Mouse (Mus musculus): ENCODE results near the gene Dctpp1.

The Dctpp1 gene

DNA sequence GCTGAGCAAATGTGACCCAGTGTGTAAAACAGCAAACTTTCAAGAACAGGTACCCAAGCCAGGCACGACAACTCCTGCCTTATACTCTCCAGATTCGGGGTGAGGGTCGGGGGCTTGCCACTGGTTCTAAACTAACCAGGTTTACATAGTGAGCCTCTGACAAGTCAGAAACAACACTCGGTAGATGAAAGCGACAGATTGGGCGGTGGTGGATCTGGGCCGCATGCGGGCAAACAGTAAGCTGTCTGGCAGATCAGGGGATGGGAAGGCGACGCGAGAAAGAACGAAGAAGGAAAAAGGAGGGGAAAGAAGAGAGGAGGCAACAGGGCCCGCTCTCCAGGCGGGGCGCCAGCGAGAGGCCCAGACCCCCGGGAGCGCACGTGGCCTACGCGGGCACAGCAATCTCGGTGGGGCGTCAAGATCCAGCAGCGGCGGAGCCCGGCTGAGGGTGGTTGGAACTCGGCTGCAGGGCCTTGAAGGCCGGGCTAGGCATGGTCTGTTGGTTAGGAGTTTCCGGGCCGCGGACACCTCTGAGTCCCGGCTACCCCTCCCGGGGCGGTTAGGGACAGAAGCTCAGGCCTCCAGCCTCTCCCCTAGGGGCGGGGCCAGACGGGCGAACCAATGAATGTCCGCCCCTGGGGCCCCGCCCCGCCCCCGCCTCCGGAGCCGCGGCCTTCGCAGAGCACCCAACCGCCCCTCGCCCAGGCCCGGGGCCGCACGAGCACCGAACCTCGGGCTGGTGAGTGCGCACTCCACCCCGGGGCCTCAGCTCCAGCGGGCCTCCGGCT lies 16.4 kb downstream of the Dctpp1 start, which contains the start of gene Zfp771:
Gene Zfp771, plus strand, starts transcription at position 405 of the 788 bp plus-strand sequence.
- Histone ChIP-seq H3K4me3 (replicated peaks; ENCODE audit: low read length) (peak within 1 kb of the TSS; percentile 89), H3K36me3 (ENCODE audit: insufficient read depth, low read length) (peaks cover 40% of the 10 kb centered on the region), H3K27me3 (ENCODE audit: insufficient read depth, low read length) (no peaks in the 10 kb centered on the region), H3K4me1 (replicated peaks; ENCODE audit: low read depth, low read length) (peaks cover 17% of the 10 kb centered on the region), H3K9me3 (ENCODE audit: low read length) (peaks cover 38% of the 10 kb centered on the region)
- no peak for TF ChIP-seq CTCF (conservative IDR thresholded peaks at IDR 0.05; ENCODE audit: low read length)
- TF ChIP-seq NANOG (IDR thresholded peaks at IDR 0.05; ENCODE audit: borderline replicate concordance, low read length): no peak
- TF ChIP-seq POU5F1 (IDR thresholded peaks at IDR 0.05; ENCODE audit: borderline replicate concordance, low read length): no peak

DNA sequence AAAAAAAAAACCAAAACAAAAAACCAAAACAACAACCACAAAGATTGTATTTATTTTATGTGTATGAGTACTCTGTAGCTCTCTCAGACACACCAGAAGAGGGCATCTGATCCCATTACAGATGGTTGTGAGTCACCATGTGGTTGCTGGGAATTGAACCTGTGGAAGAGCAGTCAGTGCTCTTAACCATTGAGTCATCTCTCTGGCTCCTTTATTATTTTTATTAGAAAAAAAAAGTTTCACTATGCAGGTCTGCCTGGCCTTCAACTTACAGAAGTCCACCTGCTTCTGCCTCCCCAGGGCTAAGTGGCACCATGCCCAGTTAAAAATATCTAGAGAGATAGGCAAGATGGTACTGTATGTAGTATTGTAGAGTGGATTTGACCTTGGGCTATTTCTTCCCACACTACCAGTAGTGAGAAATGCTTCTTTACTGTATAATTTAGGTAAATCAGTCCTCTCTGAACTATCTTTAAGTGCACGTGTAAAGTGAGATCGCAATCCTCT lies 17.1 kb downstream of the Dctpp1 start:
- peaks cover 41% of the 10 kb centered on the region for H3K36me3 ChIP-seq (ENCODE audit: insufficient read depth, low read length)
- H3K27me3 ChIP-seq (ENCODE audit: insufficient read depth, low read length): no peaks in the 10 kb centered on the region
- peaks cover 17% of the 10 kb centered on the region for H3K4me1 ChIP-seq (replicated peaks; ENCODE audit: low read depth, low read length)
- peaks cover 44% of the 10 kb centered on the region for H3K9me3 ChIP-seq (ENCODE audit: low read length)
- TF ChIP-seq POU5F1 (IDR thresholded peaks at IDR 0.05; ENCODE audit: borderline replicate concordance, low read length): no peak
- TF ChIP-seq NANOG (IDR thresholded peaks at IDR 0.05; ENCODE audit: borderline replicate concordance, low read length): no peak
- TF ChIP-seq CTCF (conservative IDR thresholded peaks at IDR 0.05; ENCODE audit: low read length): no peak
- peak overlapping the region; percentile 89 for H3K4me3 ChIP-seq (replicated peaks; ENCODE audit: low read length)

DNA sequence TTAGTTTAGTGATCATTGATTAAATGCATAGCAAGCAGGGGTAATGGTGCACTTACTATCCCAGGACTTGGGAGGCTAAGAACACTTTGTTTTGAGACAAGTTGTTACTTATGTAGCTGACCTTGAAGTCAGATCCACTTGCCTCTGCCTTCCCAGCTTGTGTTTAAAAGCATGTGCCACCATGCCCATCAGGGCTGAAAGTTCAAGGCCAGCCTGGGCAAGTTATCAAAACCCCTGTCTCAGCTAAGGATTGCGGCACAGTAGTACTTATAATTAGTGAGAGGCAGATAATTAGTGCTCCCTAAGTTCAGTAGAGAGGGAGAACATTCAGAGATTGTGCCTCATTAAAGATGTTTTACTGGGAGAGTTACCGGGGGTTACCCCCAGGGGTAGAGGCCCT lies 25.7 kb downstream of the Dctpp1 start:
- TF ChIP-seq NANOG (IDR thresholded peaks at IDR 0.05; ENCODE audit: borderline replicate concordance, low read length) (no peak), POU5F1 (IDR thresholded peaks at IDR 0.05; ENCODE audit: borderline replicate concordance, low read length) (no peak), CTCF (conservative IDR thresholded peaks at IDR 0.05; ENCODE audit: low read length) (no peak)
- Histone ChIP-seq H3K27me3 (ENCODE audit: insufficient read depth, low read length) (no peaks in the 10 kb centered on the region), H3K36me3 (ENCODE audit: insufficient read depth, low read length) (peaks cover 71% of the 10 kb centered on the region), H3K9me3 (ENCODE audit: low read length) (peaks cover 61% of the 10 kb centered on the region), H3K4me1 (replicated peaks; ENCODE audit: low read depth, low read length) (peaks cover 45% of the 10 kb centered on the region), H3K4me3 (replicated peaks; ENCODE audit: low read length) (peak overlapping the region; percentile 95)

DNA sequence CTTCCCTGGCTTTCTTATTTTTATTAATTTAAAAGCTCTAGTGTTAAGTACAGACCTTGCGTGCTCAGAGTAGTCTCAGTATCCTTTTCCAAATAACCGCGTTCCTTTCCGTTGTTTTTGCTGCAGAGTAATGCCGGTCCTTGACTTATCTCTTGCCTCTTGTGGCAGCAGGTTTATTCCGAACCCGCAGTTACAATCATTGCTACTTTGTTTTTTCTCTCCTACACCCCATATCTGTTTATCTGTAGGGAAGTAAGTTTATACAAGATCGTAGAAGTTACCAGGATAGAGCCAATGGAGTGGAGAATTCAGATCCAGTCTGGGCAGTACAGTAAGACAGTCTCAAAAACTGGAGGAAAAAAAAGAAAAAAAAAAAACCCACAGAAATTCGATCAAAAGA lies 26.7 kb downstream of the Dctpp1 start:
- Histone ChIP-seq H3K4me1 (replicated peaks; ENCODE audit: low read depth, low read length) (peaks cover 55% of the 10 kb centered on the region), H3K27me3 (ENCODE audit: insufficient read depth, low read length) (no peaks in the 10 kb centered on the region), H3K36me3 (ENCODE audit: insufficient read depth, low read length) (peaks cover 74% of the 10 kb centered on the region), H3K9me3 (ENCODE audit: low read length) (peaks cover 51% of the 10 kb centered on the region), H3K4me3 (replicated peaks; ENCODE audit: low read length) (peak overlapping the region; percentile 95)
- TF ChIP-seq POU5F1 (IDR thresholded peaks at IDR 0.05; ENCODE audit: borderline replicate concordance, low read length): no peak
- no peak for TF ChIP-seq NANOG (IDR thresholded peaks at IDR 0.05; ENCODE audit: borderline replicate concordance, low read length)
- no peak for TF ChIP-seq CTCF (conservative IDR thresholded peaks at IDR 0.05; ENCODE audit: low read length)

DNA sequence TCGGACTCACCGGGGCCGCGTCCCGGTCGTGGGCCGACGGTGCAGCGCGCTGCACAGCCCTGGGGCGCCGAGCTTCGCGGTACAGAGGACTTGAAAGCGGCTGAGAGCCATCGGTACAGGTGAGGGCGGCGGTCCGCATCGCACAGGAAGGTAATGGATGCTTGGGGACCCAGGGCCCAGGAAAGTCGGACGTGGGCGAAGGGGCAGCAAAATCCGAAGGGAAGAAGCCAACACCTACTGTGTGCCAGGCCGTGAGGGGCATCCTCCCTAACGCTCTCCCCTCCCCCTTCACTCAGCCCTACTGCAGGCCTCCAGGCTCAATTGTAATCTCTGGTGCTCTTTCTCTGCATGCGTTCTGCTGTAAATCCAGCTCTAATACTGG lies 27.1 kb downstream of the Dctpp1 start:
- TF ChIP-seq CTCF (conservative IDR thresholded peaks at IDR 0.05; ENCODE audit: low read length) (no peak), POU5F1 (IDR thresholded peaks at IDR 0.05; ENCODE audit: borderline replicate concordance, low read length) (no peak), NANOG (IDR thresholded peaks at IDR 0.05; ENCODE audit: borderline replicate concordance, low read length) (no peak)
- Histone ChIP-seq H3K9me3 (ENCODE audit: low read length) (peaks cover 46% of the 10 kb centered on the region), H3K27me3 (ENCODE audit: insufficient read depth, low read length) (no peaks in the 10 kb centered on the region)

DNA sequence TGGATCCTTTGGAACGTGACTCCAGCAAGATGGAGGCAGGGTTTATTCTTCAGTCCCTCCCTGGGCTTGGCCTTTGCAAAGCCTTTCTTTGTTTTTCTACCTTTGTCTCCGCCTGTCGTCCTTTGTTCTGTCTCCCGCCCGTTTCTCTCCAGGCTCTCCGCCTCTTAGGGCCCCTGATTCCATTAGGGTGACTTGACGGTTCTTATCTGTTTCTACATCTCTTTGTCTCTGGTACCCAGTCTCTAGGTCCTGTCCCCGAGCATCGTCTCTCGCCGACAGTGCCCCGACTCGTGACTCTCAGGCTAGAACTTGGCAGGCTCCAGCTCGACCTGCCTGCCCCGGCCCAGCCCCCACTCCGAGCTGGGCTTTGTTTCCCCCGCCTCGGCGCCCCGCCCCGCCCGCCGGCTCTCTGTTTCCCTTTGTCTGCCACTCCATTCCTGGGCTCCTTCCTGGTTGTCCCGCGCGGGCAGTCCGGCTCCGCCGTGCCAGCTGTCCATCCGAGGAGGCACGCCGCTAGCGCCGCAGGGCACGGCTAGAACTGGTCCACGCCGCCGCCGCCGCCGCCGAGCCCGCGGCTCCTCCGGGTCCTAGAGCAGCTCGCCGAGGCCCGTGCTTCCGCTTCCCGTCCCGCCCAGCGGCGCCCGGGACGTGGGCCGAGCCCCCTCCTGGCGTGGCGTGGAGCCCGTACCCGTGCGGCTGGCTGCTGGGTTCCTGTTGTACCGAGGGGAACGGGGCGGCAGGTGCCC lies 27.7 kb downstream of the Dctpp1 start, which contains the start of the genes Zfp553 and Sept1:
Gene Zfp553, plus strand, starts transcription at position 440 of the 746 bp plus-strand sequence.
Gene Sept1, minus strand, starts transcription at position 509 of the 746 bp plus-strand sequence.
- H3K27me3 ChIP-seq (ENCODE audit: insufficient read depth, low read length): no peaks in the 10 kb centered on the region
- no peak for TF ChIP-seq POU5F1 (IDR thresholded peaks at IDR 0.05; ENCODE audit: borderline replicate concordance, low read length)
- TF ChIP-seq NANOG (IDR thresholded peaks at IDR 0.05; ENCODE audit: borderline replicate concordance, low read length): no peak
- no peak for TF ChIP-seq CTCF (conservative IDR thresholded peaks at IDR 0.05; ENCODE audit: low read length)
- H3K4me1 ChIP-seq (replicated peaks; ENCODE audit: low read depth, low read length): peaks cover 65% of the 10 kb centered on the region
- peaks cover 41% of the 10 kb centered on the region for H3K9me3 ChIP-seq (ENCODE audit: low read length)
- peaks cover 64% of the 10 kb centered on the region for H3K36me3 ChIP-seq (ENCODE audit: insufficient read depth, low read length)
- peak within 1 kb of the TSS; percentile 95 for H3K4me3 ChIP-seq (replicated peaks; ENCODE audit: low read length)

More for the DNA sequence above, 27.1 kb downstream of the Dctpp1 start:
- Histone ChIP-seq H3K4me1 (replicated peaks; ENCODE audit: low read depth, low read length) (peaks cover 59% of the 10 kb centered on the region), H3K4me3 (replicated peaks; ENCODE audit: low read length) (peak overlapping the region; percentile 95), H3K36me3 (ENCODE audit: insufficient read depth, low read length) (peaks cover 70% of the 10 kb centered on the region)

DNA sequence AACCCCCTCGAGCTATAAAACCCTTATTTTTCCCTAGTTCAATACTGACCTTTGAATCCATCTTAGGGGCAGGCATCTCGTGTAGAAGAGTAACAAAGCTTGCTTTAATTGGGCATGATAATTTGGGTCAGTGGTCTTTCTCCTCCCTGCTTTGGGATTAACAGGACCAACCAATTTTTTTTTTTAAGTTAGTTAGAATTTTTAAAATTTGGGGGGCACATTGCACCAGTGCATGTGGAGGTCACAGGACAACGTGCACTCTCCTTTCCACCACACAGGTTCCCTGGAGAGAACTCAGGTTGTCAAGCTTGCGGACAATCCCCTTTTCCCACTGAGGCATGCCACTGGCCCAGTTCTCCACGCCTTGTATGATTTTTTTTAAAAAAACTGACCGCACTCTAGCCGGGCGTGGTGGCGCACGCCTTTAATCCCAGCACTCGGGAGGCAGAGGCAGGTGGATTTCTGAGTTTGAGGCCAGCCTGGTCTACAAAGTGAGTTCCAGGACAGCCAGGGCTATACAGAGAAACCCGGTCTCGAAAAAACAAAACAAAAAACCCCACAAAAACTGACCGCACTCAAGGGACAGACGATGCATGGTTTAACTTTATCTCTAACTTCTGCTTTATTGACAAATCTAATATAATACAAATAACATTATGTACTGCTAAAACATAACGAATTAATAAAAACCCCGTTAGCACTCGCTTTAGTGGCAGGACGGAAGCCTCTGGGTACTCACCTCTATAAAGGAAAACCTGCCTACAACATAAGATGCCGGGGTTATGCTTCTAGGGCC lies 28.5 kb downstream of the Dctpp1 start:
- H3K9me3 ChIP-seq (ENCODE audit: low read length): peaks cover 33% of the 10 kb centered on the region
- H3K4me1 ChIP-seq (replicated peaks; ENCODE audit: low read depth, low read length): peaks cover 68% of the 10 kb centered on the region
- peak overlapping the region; percentile 95 for H3K4me3 ChIP-seq (replicated peaks; ENCODE audit: low read length)
- peaks cover 58% of the 10 kb centered on the region for H3K36me3 ChIP-seq (ENCODE audit: insufficient read depth, low read length)
- H3K27me3 ChIP-seq (ENCODE audit: insufficient read depth, low read length): no peaks in the 10 kb centered on the region
- TF ChIP-seq NANOG (IDR thresholded peaks at IDR 0.05; ENCODE audit: borderline replicate concordance, low read length): no peak
- TF ChIP-seq CTCF (conservative IDR thresholded peaks at IDR 0.05; ENCODE audit: low read length): no peak
- no peak for TF ChIP-seq POU5F1 (IDR thresholded peaks at IDR 0.05; ENCODE audit: borderline replicate concordance, low read length)
